ENCODE assay signal across 7 mouse cellular contexts in genomic region chr9:96195885-96196622, GRCm38 (mm10). TPM values are rescaled to one million over a fixed set of nuclear protein-coding genes. Genes with fewer than 3 reads are reported as not detected.
DNase-seq lines count a peak whose midpoint lies in the region; ATAC-seq lines count a peak whose summit lies in the region.

TSS of gene Tfdp2 (plus strand) at chr9:96196275.

- under 1% methylated on average over 80 of the region's 81 CpGs for WGBS in intestine, embryonic 15.5 days
- under 1% methylated on average over 81 of the region's 81 CpGs for WGBS in midbrain, embryonic 10.5 days

- H3K36me3 ChIP-seq in intestine, embryonic 15.5 days: no peaks in the 10 kb centered on the region
- H3K36me3 ChIP-seq in midbrain, embryonic 10.5 days: no peaks in the 10 kb centered on the region

- H3K9me3 ChIP-seq in intestine, embryonic 15.5 days: no peaks in the 10 kb centered on the region
- H3K9me3 ChIP-seq in midbrain, embryonic 10.5 days (replicated peaks): no peaks in the 10 kb centered on the region

- peak within 1 kb of the TSS; percentile 94 for H3K27ac ChIP-seq in intestine, embryonic 15.5 days
- peak within 1 kb of the TSS; percentile 87 for H3K27ac ChIP-seq in midbrain, embryonic 10.5 days (replicated peaks)

- peak within 1 kb of the TSS; percentile 81 for H3K9ac ChIP-seq in intestine, embryonic 15.5 days

- peak within 1 kb of the TSS; percentile 94 for H3K4me2 ChIP-seq in intestine, embryonic 15.5 days (replicated peaks)

- no peaks in the 10 kb centered on the region for H3K27me3 ChIP-seq in intestine, embryonic 15.5 days (replicated peaks)
- no peaks in the 10 kb centered on the region for H3K27me3 ChIP-seq in midbrain, embryonic 10.5 days (ENCODE audit: low read depth, poor library complexity, severe bottlenecking)

- intact Hi-C loops in gastrocnemius, postnatal 36 days (cut with DNase I): no loop called here
- intact Hi-C loops in left cerebral cortex, postnatal 25 days (cut with DNase I): loop anchor here (2.0 kb wide), 1 partner anchor 63 kb away; no protein-coding TSS in a partner anchor

- DNase-seq in adrenal gland, adult 18-20 months (ENCODE audit: low spot score in 2 of 2): peak; percentile 86 to 87
- DNase-seq in embryo, embryonic 11 days: peak; percentile 98
- peak; percentile 80 to 89 for DNase-seq in gastrocnemius, postnatal 36 days
- peak; percentile 88 to 90 for DNase-seq in left cerebral cortex, postnatal 25 days (ENCODE audit: low spot score in 2 of 2)
- peak; percentile 96 for DNase-seq in midbrain, embryonic 10.5 days (ENCODE audit: low spot score)
- peak; percentile 82 for DNase-seq in right cerebral cortex, postnatal 4 days

- peaks cover 13% of the 10 kb centered on the region; the same call in 1 of the 2 replicates for H3K4me1 ChIP-seq in intestine, embryonic 15.5 days (replicated peaks)
- H3K4me1 ChIP-seq in midbrain, embryonic 10.5 days: peaks cover 30% of the 10 kb centered on the region

- peak within 1 kb of the TSS; percentile 90 for H3K4me3 ChIP-seq in intestine, embryonic 15.5 days (replicated peaks)
- H3K4me3 ChIP-seq in midbrain, embryonic 10.5 days: peak within 1 kb of the TSS; percentile 95

- ATAC-seq in intestine, embryonic 15.5 days: peak; percentile 99

RNA-seq across cellular contexts. Expression of gene Tfdp2, which starts in this region (rescaled TPM):
- 10 to 100 TPM; 45.7 to 60.1 TPM for total RNA-seq in adrenal gland, adult 18-20 months (2021)
- total RNA-seq in gastrocnemius, postnatal 36 days (2021): 10 to 100 TPM; 36.6 to 53.7 TPM
- 34.8 and 39.2 TPM in 2 replicates for polyA plus RNA-seq in intestine, embryonic 15.5 days (2015; fragmentation: Nextera tagmentation; extraction: Ambion mirVana)
- total RNA-seq in left cerebral cortex, postnatal 25 days (2021): 10 to 100 TPM; 29.4 to 35.9 TPM
- 81.4 and 97.0 TPM in 2 replicates for polyA plus RNA-seq in midbrain, embryonic 10.5 days (2016; fragmentation: Nextera tagmentation; extraction: Ambion mirVana)

Comparison
In these comparisons a context has a peak if more than half of its experiments do, and no peak if none do; other contexts are left out.
1. Peak in every context shown above with its lines: DNase-seq, ATAC-seq, H3K4me3 ChIP-seq and H3K27ac ChIP-seq.